Mouse (Mus musculus) lung, embryonic 14.5 days (tissue): ENCODE data around the gene Ciapin1. TPM values are rescaled to one million over a fixed set of nuclear protein-coding genes. Genes with fewer than 3 reads are reported as not detected.

Experiments used
- ATAC-seq: fragments of 200-750 bp; cut with Nextera tagmentation; 2 replicates; pipeline ENCODE4 v1.8.0; 2017; ENCODE audit warnings: mild to moderate bottlenecking, moderate TSS enrichment, moderate library complexity; ENCODE audit not compliant: insufficient read depth
- DNase-seq: peaks from one replicate; pipeline ENCODE4 v3.0.0-alpha.2; 2015
- H3K27ac ChIP-seq: fragments of 300-500 bp; sonication (generic); 2 replicates; pipeline ENCODE4 v1.5.1; 2014; ENCODE audit warnings: low read depth, mild to moderate bottlenecking, moderate library complexity
- H3K27me3 ChIP-seq: fragments of 300-500 bp; sonication (generic); 2 replicates; pipeline ENCODE4 v1.6.1; 2014; ENCODE audit warnings: low read length, control low read depth; ENCODE audit not compliant: insufficient read depth
- H3K36me3 ChIP-seq: fragments of 300-500 bp; sonication (generic); 2 replicates; pipeline ENCODE4 v1.6.1; 2014; ENCODE audit warnings: control low read depth; ENCODE audit not compliant: insufficient read depth
- H3K4me1 ChIP-seq: fragments of 300-500 bp; sonication (generic); 2 replicates; pipeline ENCODE4 v1.6.1; 2014; ENCODE audit warnings: antibody characterized with exemption, control low read depth; ENCODE audit not compliant: insufficient read depth
- H3K4me2 ChIP-seq: fragments of 300-500 bp; sonication (generic); 2 replicates; pipeline ENCODE4 v1.6.1; 2014; ENCODE audit warnings: mild to moderate bottlenecking
- H3K4me3 ChIP-seq: fragments of 300-500 bp; sonication (generic); 2 replicates; pipeline ENCODE4 v1.5.1; 2014; ENCODE audit warnings: low read depth, low read length
- H3K9ac ChIP-seq: fragments of 300-500 bp; sonication (generic); 2 replicates; pipeline ENCODE4 v1.6.1; 2014
- H3K9me3 ChIP-seq: fragments of 300-500 bp; sonication (generic); 2 replicates; pipeline ENCODE4 v1.6.1; 2016; ENCODE audit warnings: low read depth, low read length, control low read depth
- CTCF ChIP-seq: IDR thresholded peaks from 2 replicates; pipeline ENCODE4 v1.5.1; 2016; ENCODE audit warnings: antibody characterized with exemption, low read depth
- WGBS: fragments of 180-500 bp; shearing (Covaris S2); extraction: QIAGEN DNeasy Blood & Tissue Kit; methylation state at CpG from one replicate; pipeline ENCODE4 v1.1.7; 2014; 5-methylcytosine and 5-hydroxymethylcytosine counted together
- polyA plus RNA-seq: library from polyadenylated mRNA; unstranded; fragments of >200 nt; fragmentation: Nextera tagmentation; extraction: Ambion mirVana; gene quantifications from 2 replicates; pipeline ENCODE4 v1.2.1, GENCODE M21; 2014

Gene Ciapin1
- polyA plus RNA-seq, 1 experiment from 2014 or later, result 105 TPM

DNA sequence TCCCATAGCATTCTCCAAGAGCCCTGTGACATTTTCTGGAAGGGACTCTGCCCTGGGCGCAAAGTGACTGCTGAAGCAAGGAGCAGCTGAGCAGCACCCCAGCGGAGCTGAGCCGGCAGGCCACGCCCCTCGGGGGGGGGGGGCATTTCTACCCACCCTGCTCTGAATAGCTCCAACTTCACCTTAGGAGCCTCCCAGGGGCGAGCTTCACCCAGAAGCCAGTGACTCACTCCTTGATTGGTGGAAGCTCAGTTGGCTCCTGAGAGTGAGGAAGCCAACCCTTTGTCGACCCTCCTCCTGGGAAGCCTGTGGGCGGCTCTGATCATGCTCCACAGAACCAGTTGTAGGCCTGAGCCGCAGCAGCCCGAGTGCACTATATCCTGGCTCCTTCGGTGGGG lies 56.3 kb downstream of the Ciapin1 start:
- Histone ChIP-seq H3K9ac (no peak overlapping the region), H3K4me3 (no peak overlapping the region), H3K27me3 (no peaks in the 10 kb centered on the region), H3K27ac (no peak overlapping the region), H3K4me2 (0 out of 2 replicates have a peak overlapping the region, but pooled peaks have one; percentile 12), H3K36me3 (no peaks in the 10 kb centered on the region), H3K4me1 (peaks cover 13% of the 10 kb centered on the region), H3K9me3 (no peaks in the 10 kb centered on the region)
- 7% methylated on average over 11 of the region's 11 CpGs for WGBS
- ATAC-seq (peak; percentile 76), DNase-seq (peak; percentile 36)
- no peak for TF ChIP-seq CTCF

DNA sequence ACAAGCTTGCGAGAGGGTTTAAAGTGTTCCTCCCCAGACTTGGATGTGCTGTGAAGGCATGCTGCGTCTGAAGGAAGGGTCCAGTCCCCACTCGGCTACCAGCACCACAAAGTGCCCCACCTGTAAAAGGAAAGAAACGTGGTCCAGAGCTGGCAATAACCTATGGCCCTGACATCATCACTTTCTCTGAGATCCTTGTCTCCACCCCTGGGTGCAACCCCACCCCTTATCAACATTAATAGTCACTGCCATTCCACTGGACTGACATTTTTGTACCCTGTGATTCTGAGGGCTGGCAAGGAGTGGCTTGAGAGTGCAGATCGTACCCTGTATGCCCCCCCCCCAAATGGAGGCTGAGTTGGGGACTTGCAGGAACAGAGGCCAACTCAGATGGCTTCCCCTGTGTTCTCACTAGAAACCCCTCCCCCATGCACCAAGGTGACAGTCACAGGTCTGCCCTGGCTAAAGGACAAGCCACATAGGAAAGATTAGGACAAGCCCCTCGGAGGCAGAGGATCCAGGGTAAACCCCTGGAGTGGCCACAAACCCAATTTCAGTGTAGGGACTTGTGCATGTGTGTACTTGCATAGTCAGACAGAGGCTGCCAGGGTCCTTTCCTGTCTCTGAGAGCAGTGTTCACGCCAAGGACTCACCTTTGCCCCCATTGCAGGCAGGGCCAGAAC lies 56.9 kb downstream of the Ciapin1 start:
- no peak overlapping the region for H3K27ac ChIP-seq
- ATAC-seq (no peak), DNase-seq (no peak)
- WGBS, result 55% methylated on average over 7 of the region's 7 CpGs
- no peak overlapping the region for H3K9ac ChIP-seq
- TF ChIP-seq CTCF, result no peak
- H3K4me3 ChIP-seq, result no peak overlapping the region
- H3K9me3 ChIP-seq, result no peaks in the 10 kb centered on the region
- H3K4me1 ChIP-seq, result peaks cover 13% of the 10 kb centered on the region
- H3K4me2 ChIP-seq, result 0 out of 2 replicates have a peak overlapping the region, but pooled peaks have one; percentile 12
- no peaks in the 10 kb centered on the region for H3K36me3 ChIP-seq
- no peaks in the 10 kb centered on the region for H3K27me3 ChIP-seq

DNA sequence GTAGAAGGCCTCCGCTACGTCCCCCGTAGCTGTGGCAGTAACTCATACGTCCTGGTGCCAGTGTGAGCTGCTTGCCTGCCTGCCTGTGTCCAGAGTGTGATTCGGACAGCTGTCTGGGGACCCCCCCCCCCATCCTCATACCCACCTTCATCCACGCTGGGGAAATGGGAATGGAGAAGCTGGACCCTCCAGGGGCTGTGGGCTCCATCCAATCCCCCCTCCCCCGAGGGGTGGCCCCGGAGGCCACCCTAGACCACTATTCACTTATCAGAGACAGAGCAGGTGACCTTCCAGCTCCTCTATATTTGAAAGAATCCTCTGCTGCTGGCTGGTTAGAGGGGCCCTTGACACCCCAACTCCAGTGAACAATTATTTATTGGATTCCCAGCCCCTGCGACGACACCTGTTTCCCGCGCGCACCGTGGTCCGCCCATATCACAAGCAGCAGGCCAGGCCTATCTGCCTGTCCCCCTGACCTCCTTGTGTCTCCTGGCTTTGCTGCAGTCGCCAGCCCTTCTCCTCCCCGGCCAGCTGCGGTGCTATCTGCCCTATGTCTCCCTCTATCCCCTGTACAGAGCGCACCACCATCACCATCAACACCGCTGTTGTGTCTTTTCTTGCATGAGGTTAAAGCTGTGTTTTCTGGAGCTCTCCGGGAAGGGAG lies 57.5 kb downstream of the Ciapin1 start:
- no peak for TF ChIP-seq CTCF
- Histone ChIP-seq H3K4me1 (peaks cover 13% of the 10 kb centered on the region), H3K4me2 (no peak overlapping the region), H3K27ac (no peak overlapping the region), H3K9ac (no peak overlapping the region), H3K9me3 (no peaks in the 10 kb centered on the region), H3K4me3 (no peak overlapping the region), H3K36me3 (no peaks in the 10 kb centered on the region), H3K27me3 (no peaks in the 10 kb centered on the region)
- DNase-seq (no peak), ATAC-seq (no peak)
- 76% methylated on average over 21 of the region's 21 CpGs for WGBS

DNA sequence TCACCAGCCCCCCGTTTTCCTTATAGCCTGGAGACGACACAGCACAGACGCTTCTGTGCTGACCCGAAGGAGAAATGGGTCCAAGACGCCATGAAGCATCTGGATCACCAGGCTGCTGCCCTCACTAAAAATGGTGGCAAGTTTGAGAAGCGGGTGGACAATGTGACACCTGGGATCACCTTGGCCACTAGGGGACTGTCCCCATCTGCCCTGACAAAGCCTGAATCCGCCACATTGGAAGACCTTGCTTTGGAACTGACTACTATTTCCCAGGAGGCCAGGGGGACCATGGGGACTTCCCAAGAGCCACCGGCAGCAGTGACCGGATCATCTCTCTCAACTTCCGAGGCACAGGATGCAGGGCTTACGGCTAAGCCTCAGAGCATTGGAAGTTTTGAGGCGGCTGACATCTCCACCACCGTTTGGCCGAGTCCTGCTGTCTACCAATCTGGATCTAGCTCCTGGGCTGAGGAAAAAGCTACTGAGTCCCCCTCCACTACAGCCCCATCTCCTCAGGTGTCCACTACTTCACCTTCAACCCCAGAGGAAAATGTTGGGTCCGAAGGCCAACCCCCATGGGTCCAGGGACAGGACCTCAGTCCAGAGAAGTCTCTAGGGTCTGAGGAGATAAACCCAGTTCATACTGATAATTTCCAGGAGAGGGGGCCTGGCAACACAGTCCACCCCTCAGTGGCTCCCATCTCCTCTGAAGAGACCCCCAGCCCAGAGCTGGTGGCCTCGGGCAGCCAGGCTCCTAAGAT lies 58.4 kb downstream of the Ciapin1 start:
- 89% methylated on average over 16 of the region's 16 CpGs for WGBS
- H3K4me3 ChIP-seq, result no peak overlapping the region
- H3K9ac ChIP-seq, result no peak overlapping the region
- ATAC-seq (no peak), DNase-seq (no peak)
- H3K4me2 ChIP-seq, result no peak overlapping the region
- no peaks in the 10 kb centered on the region for H3K36me3 ChIP-seq
- peaks cover 13% of the 10 kb centered on the region for H3K4me1 ChIP-seq
- H3K27ac ChIP-seq, result no peak overlapping the region
- TF ChIP-seq CTCF, result no peak
- no peaks in the 10 kb centered on the region for H3K9me3 ChIP-seq
- H3K27me3 ChIP-seq, result no peaks in the 10 kb centered on the region

DNA sequence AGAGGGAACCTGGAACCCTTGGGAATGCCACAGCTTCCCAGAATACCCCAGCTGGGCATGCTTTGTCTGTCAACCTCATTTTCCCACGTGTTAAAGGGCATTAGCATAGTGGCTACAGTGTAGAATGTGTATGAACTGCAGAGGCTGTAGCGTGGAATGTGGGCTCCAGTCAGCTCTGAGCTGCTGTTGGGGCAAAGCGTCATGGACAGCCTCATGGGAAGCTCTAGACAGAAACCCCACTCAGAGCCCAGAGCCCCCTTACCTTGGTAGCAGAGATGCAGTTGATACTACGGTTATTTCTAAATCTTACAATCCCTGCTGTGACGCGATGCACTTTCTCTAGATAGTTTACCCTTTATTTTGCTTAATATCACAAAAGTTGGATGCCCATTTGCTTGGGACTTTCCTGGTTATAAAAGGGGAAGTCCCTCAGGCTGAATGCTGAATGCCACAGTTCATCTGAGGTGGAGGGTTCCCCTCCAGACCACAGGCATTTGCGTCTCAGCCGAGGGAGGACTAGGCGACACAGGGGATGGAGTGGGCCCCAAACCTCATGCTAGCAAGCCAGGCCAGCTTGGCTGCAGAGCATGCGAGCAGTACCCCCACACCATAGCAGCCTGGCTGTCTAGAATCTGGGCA lies 59.1 kb downstream of the Ciapin1 start:
- DNase-seq, result no peak
- H3K9ac ChIP-seq, result no peak overlapping the region
- WGBS, result 72% methylated on average over 10 of the region's 10 CpGs

DNA sequence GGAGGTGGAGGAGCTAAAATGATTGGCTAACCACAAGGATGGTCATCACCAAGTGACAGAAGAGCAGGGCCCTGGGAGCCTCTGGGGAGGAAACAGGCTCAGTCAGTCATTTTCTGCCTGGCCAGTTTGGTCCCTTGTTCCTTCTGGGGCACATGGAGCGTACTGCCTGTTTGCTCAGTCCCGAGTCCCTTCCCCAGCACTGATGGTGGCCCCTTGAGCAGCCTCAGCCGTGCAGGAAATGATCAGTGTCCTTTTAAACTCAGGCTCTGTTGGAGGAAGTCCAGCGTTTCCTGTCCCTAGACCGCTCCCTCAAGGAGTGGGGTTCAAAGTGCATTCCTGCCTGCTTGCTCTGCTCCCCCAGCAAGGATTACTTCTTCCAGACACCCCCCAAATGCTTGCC lies 59.7 kb downstream of the Ciapin1 start:
- Histone ChIP-seq H3K27me3 (peaks cover 9% of the 10 kb centered on the region; the same call in 1 of the 2 replicates), H3K9ac (no peak overlapping the region), H3K9me3 (no peaks in the 10 kb centered on the region), H3K27ac (peak overlapping the region; percentile 31; the same call in 1 of the 2 replicates), H3K4me1 (peaks cover 13% of the 10 kb centered on the region), H3K36me3 (no peaks in the 10 kb centered on the region), H3K4me2 (no peak overlapping the region), H3K4me3 (no peak overlapping the region)
- 13% methylated on average over 5 of the region's 5 CpGs for WGBS
- no peak for TF ChIP-seq CTCF
- peak; percentile 74 for DNase-seq
- ATAC-seq, result peak; percentile 75

More for the DNA sequence above, 59.1 kb downstream of the Ciapin1 start:
- ATAC-seq, result no peak
- Histone ChIP-seq H3K27me3 (0 out of 2 replicates have a peak, but pooled peaks cover 4% of the 10 kb centered on the region), H3K4me1 (peaks cover 13% of the 10 kb centered on the region), H3K4me2 (no peak overlapping the region), H3K27ac (peak overlapping the region; percentile 31; the same call in 1 of the 2 replicates), H3K9me3 (no peaks in the 10 kb centered on the region), H3K36me3 (no peaks in the 10 kb centered on the region), H3K4me3 (no peak overlapping the region)
- no peak for TF ChIP-seq CTCF
